Mouse (Mus musculus) MEL (cell line): ENCODE data around the gene Dcbld1. TPM values are rescaled to one million over a fixed set of nuclear protein-coding genes. Genes with fewer than 3 reads are reported as not detected.

Experiments
- DNase-seq: peaks from one replicate; pipeline ENCODE4 v3.0.0; 2011; ENCODE audit warnings: low read depth, low spot score
- H3K27ac ChIP-seq: 2 replicates; pipeline ENCODE4 v1.5.1; 2012; ENCODE audit warnings: low read depth, mild to moderate bottlenecking, control low read depth, low read length, moderate library complexity; ENCODE audit not compliant: control insufficient read depth
- H3K27me3 ChIP-seq, 2 experiments: fragments of 150-350 bp in 1 of 2; sonication (generic) in 1 of 2; 2 replicates each; pipeline ENCODE4 v1.6.1; 2012; ENCODE audit warnings: low read length in 2 of 2, mild to moderate bottlenecking in 2 of 2, improper control_type of control experiment in 1 of 2, moderate library complexity in 1 of 2; ENCODE audit not compliant: insufficient read depth in 2 of 2, control insufficient read depth in 1 of 2
- H3K36me3 ChIP-seq, 2 experiments: 2 replicates each; pipeline ENCODE4 v1.6.1; 2012 to 2014; ENCODE audit warnings: low read length in 2 of 2, improper control_type of control experiment in 1 of 2, inconsistent platforms in 1 of 2, mild to moderate bottlenecking in 1 of 2; ENCODE audit not compliant: insufficient read depth in 2 of 2, control insufficient read depth in 1 of 2
- H3K4me1 ChIP-seq, 2 experiments: fragments of 150-350 bp in 1 of 2; sonication (generic) in 1 of 2; 2 replicates each; pipeline ENCODE4 v1.6.1; 2012; ENCODE audit warnings: low read length in 2 of 2, improper control_type of control experiment in 1 of 2, mild to moderate bottlenecking in 1 of 2; ENCODE audit not compliant: insufficient read depth in 2 of 2, control insufficient read depth in 1 of 2
- H3K4me3 ChIP-seq, 2 experiments: fragments of 150-350 bp in 1 of 2; sonication (generic) in 1 of 2; 2 replicates each; pipeline ENCODE4 v1.5.1; 2012; ENCODE audit warnings: low read depth in 2 of 2, low read length in 2 of 2, mild to moderate bottlenecking in 2 of 2, moderate library complexity in 2 of 2, control low read depth in 1 of 2, improper control_type of control experiment in 1 of 2; ENCODE audit not compliant: control insufficient read depth in 1 of 2, insufficient read depth in 1 of 2
- H3K79me2 ChIP-seq: 2 replicates; pipeline ENCODE4 v1.6.1; 2012; ENCODE audit warnings: mild to moderate bottlenecking, low read length, moderate library complexity; ENCODE audit not compliant: control insufficient read depth, poor library complexity, insufficient read depth
- H3K9ac ChIP-seq: 2 replicates; pipeline ENCODE4 v1.6.1; 2012; ENCODE audit warnings: low read depth, mild to moderate bottlenecking, control low read depth, low read length, moderate library complexity; ENCODE audit not compliant: control insufficient read depth, poor library complexity, severe bottlenecking
- H3K9me3 ChIP-seq: fragments of 150-350 bp; sonication (generic); replicated peaks from 2 replicates; pipeline ENCODE4 v1.6.1; 2012; ENCODE audit warnings: mild to moderate bottlenecking, low read length, improper control_type of control experiment, moderate library complexity; ENCODE audit not compliant: insufficient read depth
- BHLHE40 ChIP-seq: IDR thresholded peaks from 2 replicates; pipeline ENCODE4 v1.6.1; 2012; ENCODE audit warnings: low read depth, mild to moderate bottlenecking, inconsistent platforms, low read length, improper control_type of control experiment, borderline replicate concordance
- CHD1 ChIP-seq: IDR thresholded peaks from 2 replicates; pipeline ENCODE4 v1.6.1; 2012; ENCODE audit warnings: low read depth, mild to moderate bottlenecking, inconsistent platforms, low read length, improper control_type of control experiment
- CHD2 ChIP-seq: IDR thresholded peaks from 2 replicates; pipeline ENCODE4 v1.6.1; 2011; ENCODE audit warnings: low read length, improper control_type of control experiment
- CTCF ChIP-seq, 3 experiments: IDR thresholded peaks in 2 of 3; conservative IDR thresholded peaks in 1 of 3; 2 replicates each; pipeline ENCODE4 v1.5.1; 2011 to 2012; ENCODE audit warnings: low read length in 3 of 3, low read depth in 2 of 3, mild to moderate bottlenecking in 2 of 3, improper control_type of control experiment in 1 of 3, inconsistent platforms in 1 of 3, mixed read lengths in 1 of 3, moderate library complexity in 1 of 3; ENCODE audit not compliant: control insufficient read depth in 1 of 3, insufficient read depth in 1 of 3, poor library complexity in 1 of 3, severe bottlenecking in 1 of 3
- E2F4 ChIP-seq: IDR thresholded peaks from 2 replicates; pipeline ENCODE4 v1.6.1; 2011; ENCODE audit warnings: low read depth, low read length, improper control_type of control experiment, borderline replicate concordance
- ELF1 ChIP-seq: IDR thresholded peaks from 2 replicates; pipeline ENCODE4 v1.6.1; 2014; ENCODE audit warnings: low read depth, mild to moderate bottlenecking, inconsistent platforms, low read length, improper control_type of control experiment, moderate library complexity
- EP300 ChIP-seq, 2 experiments: IDR thresholded peaks; 2 replicates each; pipeline ENCODE4 v1.6.1; 2011; ENCODE audit warnings: improper control_type of control experiment in 2 of 2, low read length in 2 of 2, low read depth in 1 of 2, mild to moderate bottlenecking in 1 of 2
- ETS1 ChIP-seq: IDR thresholded peaks from 2 replicates; pipeline ENCODE4 v1.6.1; 2012; ENCODE audit warnings: low read depth, mild to moderate bottlenecking, inconsistent platforms, low read length, improper control_type of control experiment, moderate library complexity
- GABPA ChIP-seq: IDR thresholded peaks from 2 replicates; pipeline ENCODE4 v1.6.1; 2012; ENCODE audit warnings: low read depth, mild to moderate bottlenecking, inconsistent platforms, low read length, improper control_type of control experiment, moderate library complexity
- GATA1 ChIP-seq: IDR thresholded peaks from 2 replicates; pipeline ENCODE4 v1.6.1; 2011; ENCODE audit warnings: low read depth, low read length, improper control_type of control experiment
- JUND ChIP-seq: IDR thresholded peaks from 2 replicates; pipeline ENCODE4 v1.6.1; 2011; ENCODE audit warnings: low read depth, mild to moderate bottlenecking, improper control_type of control experiment, low read length
- KAT2A ChIP-seq: conservative IDR thresholded peaks from 2 replicates; pipeline ENCODE4 v1.6.1; 2012; ENCODE audit warnings: low read depth, low read length, improper control_type of control experiment, inconsistent platforms
- MAX ChIP-seq: IDR thresholded peaks from 2 replicates; pipeline ENCODE4 v1.6.1; 2011; ENCODE audit warnings: low read length, improper control_type of control experiment
- MAZ ChIP-seq: IDR thresholded peaks from 2 replicates; pipeline ENCODE4 v1.6.1; 2012; ENCODE audit warnings: low read depth, mild to moderate bottlenecking, inconsistent platforms, low read length, improper control_type of control experiment
- MEF2A ChIP-seq: IDR thresholded peaks from 2 replicates; pipeline ENCODE4 v1.6.1; 2014; ENCODE audit warnings: low read depth, mild to moderate bottlenecking, inconsistent platforms, low read length, improper control_type of control experiment; ENCODE audit not compliant: poor library complexity, insufficient replicate concordance, severe bottlenecking; ENCODE audit errors: extremely low read depth
- MXI1 ChIP-seq: IDR thresholded peaks from 2 replicates; pipeline ENCODE4 v1.6.1; 2011; ENCODE audit warnings: mild to moderate bottlenecking, low read depth, low read length, improper control_type of control experiment
- MYB ChIP-seq: IDR thresholded peaks from 2 replicates; pipeline ENCODE4 v1.6.1; 2011; ENCODE audit warnings: mild to moderate bottlenecking, low read depth, low read length, improper control_type of control experiment
- MYC ChIP-seq: IDR thresholded peaks from 2 replicates; pipeline ENCODE4 v1.6.1; 2011; ENCODE audit warnings: low read depth, mild to moderate bottlenecking, low read length, improper control_type of control experiment, moderate library complexity
- NELFE ChIP-seq: IDR thresholded peaks from 2 replicates; pipeline ENCODE4 v1.6.1; 2011; ENCODE audit warnings: low read depth, low read length, improper control_type of control experiment
- NRF1 ChIP-seq: IDR thresholded peaks from 2 replicates; pipeline ENCODE4 v1.6.1; 2014; ENCODE audit warnings: low read depth, mild to moderate bottlenecking, inconsistent platforms, low read length, improper control_type of control experiment, moderate library complexity; ENCODE audit not compliant: poor library complexity, insufficient read depth, severe bottlenecking
- POLR2A ChIP-seq, 2 experiments: IDR thresholded peaks; 2 replicates each; pipeline ENCODE4 v1.6.1; 2011 to 2012; ENCODE audit warnings: low read length in 2 of 2, mild to moderate bottlenecking in 2 of 2, control low read depth in 1 of 2, improper control_type of control experiment in 1 of 2, low read depth in 1 of 2, moderate library complexity in 1 of 2; ENCODE audit not compliant: control insufficient read depth in 1 of 2, insufficient read depth in 1 of 2, poor library complexity in 1 of 2
- POLR2AphosphoS2 ChIP-seq: IDR thresholded peaks from 2 replicates; pipeline ENCODE4 v1.6.1; 2011; ENCODE audit warnings: low read length, improper control_type of control experiment
- POLR2AphosphoS5 ChIP-seq: IDR thresholded peaks from 2 replicates; pipeline ENCODE4 v1.6.1; 2012; ENCODE audit warnings: low read depth, borderline replicate concordance, mild to moderate bottlenecking, inconsistent platforms, low read length, moderate library complexity, mixed read lengths
- RAD21 ChIP-seq: IDR thresholded peaks from 2 replicates; pipeline ENCODE4 v1.6.1; 2011; ENCODE audit warnings: mild to moderate bottlenecking, low read depth, low read length, improper control_type of control experiment
- RCOR1 ChIP-seq: IDR thresholded peaks from 2 replicates; pipeline ENCODE4 v1.6.1; 2012; ENCODE audit warnings: low read depth, mild to moderate bottlenecking, inconsistent platforms, low read length, improper control_type of control experiment
- SMC3 ChIP-seq: IDR thresholded peaks from 2 replicates; pipeline ENCODE4 v1.6.1; 2011; ENCODE audit warnings: low read depth, low read length, improper control_type of control experiment
- TAL1 ChIP-seq: IDR thresholded peaks from 2 replicates; pipeline ENCODE4 v1.6.1; 2012; ENCODE audit warnings: mild to moderate bottlenecking, inconsistent platforms, low read length, moderate library complexity, mixed read lengths
- TBP ChIP-seq: IDR thresholded peaks from 2 replicates; pipeline ENCODE4 v1.8.0; 2011; ENCODE audit warnings: low read depth, low read length, improper control_type of control experiment
- TCF12 ChIP-seq: IDR thresholded peaks from 2 replicates; pipeline ENCODE4 v1.6.1; 2014; ENCODE audit warnings: low read depth, mild to moderate bottlenecking, inconsistent platforms, low read length, improper control_type of control experiment, moderate library complexity
- UBTF ChIP-seq: IDR thresholded peaks from 2 replicates; pipeline ENCODE4 v1.6.1; 2012; ENCODE audit warnings: low read depth, mild to moderate bottlenecking, inconsistent platforms, low read length, improper control_type of control experiment, moderate library complexity, borderline replicate concordance; ENCODE audit not compliant: insufficient read depth
- USF2 ChIP-seq, 2 experiments: IDR thresholded peaks; 2 replicates each; pipeline ENCODE4 v1.6.1; 2011 to 2012; ENCODE audit warnings: improper control_type of control experiment in 2 of 2, low read length in 2 of 2, borderline replicate concordance in 1 of 2, inconsistent platforms in 1 of 2, low read depth in 1 of 2, mild to moderate bottlenecking in 1 of 2; ENCODE audit not compliant: insufficient read depth in 1 of 2
- ZC3H11A ChIP-seq: IDR thresholded peaks from 2 replicates; pipeline ENCODE4 v1.6.1; 2012; ENCODE audit warnings: low read depth, mild to moderate bottlenecking, inconsistent platforms, low read length, improper control_type of control experiment
- ZKSCAN1 ChIP-seq: IDR thresholded peaks from 2 replicates; pipeline ENCODE4 v1.6.1; 2012; ENCODE audit warnings: low read depth, mild to moderate bottlenecking, inconsistent platforms, low read length, improper control_type of control experiment, moderate library complexity
- ZMIZ1 ChIP-seq: IDR thresholded peaks from 2 replicates; pipeline ENCODE4 v1.6.1; 2012; ENCODE audit warnings: low read depth, mild to moderate bottlenecking, inconsistent platforms, low read length, improper control_type of control experiment, moderate library complexity
- ZNF384 ChIP-seq: IDR thresholded peaks from 2 replicates; pipeline ENCODE4 v1.6.1; 2012; ENCODE audit warnings: low read depth, mild to moderate bottlenecking, inconsistent platforms, low read length, improper control_type of control experiment
- polyA plus RNA-seq, 2 experiments: library from polyadenylated mRNA; stranded (reverse) in 1 of 2; unstranded in 1 of 2; fragments of >175 nt in 1 of 2; fragments of >200 nt in 1 of 2; gene quantifications; 2 replicates each; pipeline versions ENCODE4 v1.2.1 to v1.2.4; 2012; ENCODE audit warnings: low replicate concordance in 2 of 2, low read depth in 1 of 2; ENCODE audit not compliant: insufficient read length in 2 of 2, insufficient read depth in 1 of 2, missing spikeins in 1 of 2
- total RNA-seq: library from RNA; depleted of rRNA; stranded (reverse); fragments of 300-350 nt; gene quantifications from 2 replicates; pipeline ENCODE4 v1.2.3, GENCODE M21; 2012

Dcbld1 gene
- total and polyA plus RNA-seq, 3 experiments: 4.0 to 7.1 TPM; not detected in 1

- Histone ChIP-seq H3K79me2 (peaks cover 7% of the 10 kb centered on the region; the same call in 1 of the 2 replicates), H3K36me3 (no peaks in the 10 kb centered on the region), H3K4me3 (peak overlapping the region; percentile 43 to 57), H3K9me3 (no peaks in the 10 kb centered on the region), H3K27ac (no peak overlapping the region), H3K9ac (peak overlapping the region; percentile 34), H3K4me1 (peaks cover 0 to 5% of the 10 kb centered on the region in 2 experiments; a peak in 2 of 4 replicates), H3K27me3 (peaks cover 0 to 1% of the 10 kb centered on the region in 2 experiments; a peak in 1 of 4 replicates)
- DNase-seq: peak; percentile 63
- TF ChIP-seq MEF2A: no peak
- TF ChIP-seq UBTF: no peak
- no peak for TF ChIP-seq EP300 (IDR thresholded peaks at IDR 0.05; ENCODE audit: low read depth in 1 of 2, low read length in 2 of 2)
- no peak for TF ChIP-seq GATA1
- no peak for TF ChIP-seq USF2 (IDR thresholded peaks at IDR 0.05; ENCODE audit: borderline replicate concordance in 1 of 2, insufficient read depth in 1 of 2, low read depth in 1 of 2, low read length in 2 of 2)
- no peak for TF ChIP-seq TAL1
- no peak for TF ChIP-seq ZKSCAN1
- TF ChIP-seq KAT2A: no peak
- no peak for TF ChIP-seq ETS1
- TF ChIP-seq CHD2: no peak
- TF ChIP-seq POLR2A (IDR thresholded peaks at IDR 0.05; ENCODE audit: control insufficient read depth in 1 of 2, insufficient read depth in 1 of 2, low read depth in 1 of 2, low read length in 2 of 2, poor library complexity in 1 of 2): no peak
- peak; percentile 43 for TF ChIP-seq RAD21
- no peak for TF ChIP-seq TBP
- TF ChIP-seq MYB: no peak
- no peak for TF ChIP-seq MAX
- no peak for TF ChIP-seq BHLHE40
- TF ChIP-seq NRF1: no peak
- no peak for TF ChIP-seq TCF12
- TF ChIP-seq RCOR1: no peak
- 0 out of 2 replicates have a peak, but pooled peaks have one; percentile 1 for TF ChIP-seq MXI1
- TF ChIP-seq MAZ: no peak
- peak; percentile 63 for TF ChIP-seq SMC3
- no peak for TF ChIP-seq ZNF384
- peak; percentile 38 to 59 (median 42) for TF ChIP-seq CTCF (IDR thresholded peaks at IDR 0.05 in 2 of 3, conservative IDR thresholded peaks at IDR 0.05 in 1 of 3; ENCODE audit: control insufficient read depth in 1 of 3, insufficient read depth in 1 of 3, low read depth in 2 of 3, low read length in 3 of 3, poor library complexity in 1 of 3, severe bottlenecking in 1 of 3)
- TF ChIP-seq CHD1: no peak
- no peak for TF ChIP-seq ZMIZ1
- TF ChIP-seq MYC: no peak
- TF ChIP-seq NELFE: no peak
- no peak for TF ChIP-seq E2F4
- TF ChIP-seq POLR2AphosphoS5: no peak
- no peak for TF ChIP-seq POLR2AphosphoS2
- no peak for TF ChIP-seq GABPA
- TF ChIP-seq ELF1: no peak
- peak; percentile 37 for TF ChIP-seq ZC3H11A
- TF ChIP-seq JUND: no peak
Measured at GRCm38 (mm10) chr10:52232196-52233176, 933 bp upstream of the Dcbld1 start.
